In the genomic region with DNA sequence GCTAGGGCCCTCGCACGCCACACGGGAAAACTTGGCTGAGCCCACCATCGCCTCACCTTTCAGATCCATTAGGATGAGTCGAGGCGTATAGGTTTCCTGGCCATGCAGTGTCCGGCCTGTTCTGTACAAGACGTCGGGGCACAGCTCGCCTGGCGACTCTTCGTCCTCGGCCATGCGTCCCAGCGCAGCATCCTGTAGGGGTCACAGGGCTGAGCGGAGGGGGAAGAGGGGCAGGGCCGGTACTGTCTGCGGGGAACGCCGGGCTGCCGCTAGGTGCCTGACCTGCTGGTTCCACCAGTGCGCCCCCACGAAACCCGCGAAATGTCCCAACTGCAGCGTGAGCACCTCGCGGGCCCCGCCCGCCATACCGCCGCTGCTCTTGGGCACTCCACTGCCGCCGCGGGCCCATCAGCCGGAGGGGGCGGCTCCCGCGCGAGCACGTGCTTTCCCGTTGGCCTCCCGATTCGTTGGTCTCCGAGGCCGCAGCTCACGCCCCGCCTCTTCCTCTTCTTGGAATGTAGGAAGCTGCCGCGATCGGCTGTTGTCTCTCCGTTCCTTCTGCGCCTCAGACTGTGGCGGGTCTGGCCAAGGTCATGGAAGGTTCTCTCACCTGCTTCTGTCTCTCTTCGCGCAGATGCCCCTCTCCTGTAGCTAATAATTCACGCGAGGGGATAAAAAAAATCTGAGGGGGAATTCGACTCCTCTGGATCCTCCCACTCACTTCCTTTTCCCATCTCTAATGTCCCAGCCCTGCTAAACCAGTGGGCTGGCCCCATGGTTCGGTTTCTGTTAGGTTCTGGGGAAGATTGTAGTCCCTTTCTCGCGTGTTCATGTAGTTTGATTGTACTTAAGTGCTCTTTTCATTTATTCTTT, we compare ENCODE assay signal across 8 mouse cellular contexts. TPM values are rescaled to one million over a fixed set of nuclear protein-coding genes. Genes with fewer than 3 reads are reported as not detected.
DNase-seq lines count a peak whose midpoint lies in the region; ATAC-seq and TF ChIP-seq lines count a peak whose summit lies in the region.

A gene (minus strand): TSS at position 489 of the 873 bp plus-strand sequence.

- peak; percentile 86 for TF ChIP-seq POLR2A in olfactory bulb, adult 2 months (IDR thresholded peaks at IDR 0.05; ENCODE audit: insufficient read depth, low read depth, low read length)
- peak; percentile 91 for TF ChIP-seq POLR2A in thymus, adult 2 months (IDR thresholded peaks at IDR 0.05; ENCODE audit: control insufficient read depth, extremely low read depth, insufficient read depth, low read length, poor library complexity)

- peak within 1 kb of the TSS; percentile 85 for H3K4me2 ChIP-seq in forebrain, embryonic 16.5 days (ENCODE audit: low read length)
- peak within 1 kb of the TSS; percentile 86 for H3K4me2 ChIP-seq in lung, embryonic 14.5 days

- intact Hi-C loops in heart, postnatal 36 days (cut with DNase I): loop anchor here (10.0 kb wide), 1 partner anchor 251 kb away; a partner anchor contains a TSS

- H3K9ac ChIP-seq in ES-E14 (ENCODE audit: insufficient read depth, low read depth, low read length, poor library complexity, severe bottlenecking): peak within 1 kb of the TSS; percentile 94
- H3K9ac ChIP-seq in forebrain, embryonic 16.5 days (replicated peaks; ENCODE audit: low read depth, low read length): peak within 1 kb of the TSS; percentile 88
- H3K9ac ChIP-seq in lung, embryonic 14.5 days: peak within 1 kb of the TSS; percentile 71

- peak; percentile 99 for ATAC-seq in forebrain, embryonic 16.5 days
- ATAC-seq in lung, embryonic 14.5 days (ENCODE audit: insufficient read depth): peak; percentile 97

- peaks cover 0 to 5% of the 10 kb centered on the region in 2 experiments; a peak in 2 of 4 replicates for H3K4me1 ChIP-seq in ES-E14 (ENCODE audit: control insufficient read depth in 2 of 2, insufficient read depth in 2 of 2, low read length in 2 of 2, poor library complexity in 1 of 2)
- H3K4me1 ChIP-seq in forebrain, embryonic 16.5 days (replicated peaks; ENCODE audit: control insufficient read depth, insufficient read depth, low read length): peaks cover 11% of the 10 kb centered on the region
- peaks cover 8% of the 10 kb centered on the region; the same call in 1 of the 2 replicates for H3K4me1 ChIP-seq in lung, embryonic 14.5 days (ENCODE audit: insufficient read depth)
- peaks cover 5% of the 10 kb centered on the region for H3K4me1 ChIP-seq in olfactory bulb, adult 2 months (ENCODE audit: control insufficient read depth, insufficient read depth, low read length)
- peaks cover 12% of the 10 kb centered on the region; the same call in 1 of the 2 replicates for H3K4me1 ChIP-seq in thymus, adult 2 months (replicated peaks; ENCODE audit: control insufficient read depth, insufficient read depth, low read length)

- in situ Hi-C loops in ES-E14 (cut with MboI; ENCODE audit: low sequenced_read_pairs in 2 of 2, unreplicated experiment in 2 of 2): no loop called here

- H3K4me3 ChIP-seq in ES-E14 (ENCODE audit: insufficient read depth in 1 of 2, low read depth in 1 of 2, low read length in 2 of 2, poor library complexity in 1 of 2, severe bottlenecking in 1 of 2): peak within 1 kb of the TSS; percentile 84 to 87
- H3K4me3 ChIP-seq in forebrain, embryonic 16.5 days (replicated peaks; ENCODE audit: low read length): peak within 1 kb of the TSS; percentile 77
- H3K4me3 ChIP-seq in layer of hippocampus, adult 2 months: peak within 1 kb of the TSS; percentile 96
- H3K4me3 ChIP-seq in lung, embryonic 14.5 days (ENCODE audit: low read depth, low read length): peak within 1 kb of the TSS; percentile 68
- H3K4me3 ChIP-seq in olfactory bulb, adult 2 months (ENCODE audit: insufficient read depth, low read depth, low read length): peak within 1 kb of the TSS; percentile 59
- peak within 1 kb of the TSS; percentile 71 for H3K4me3 ChIP-seq in thymus, adult 2 months (ENCODE audit: control insufficient read depth, insufficient read depth, low read length)

- peak; percentile 90 for DNase-seq in ES-E14 (ENCODE audit: low read depth, low spot score)
- DNase-seq in cerebellum, adult 11-12 months: peak; percentile 91
- DNase-seq in heart, postnatal 36 days: peak; percentile 89 to 91
- peak; percentile 90 to 94 for DNase-seq in layer of hippocampus, adult 2 months (ENCODE audit: low spot score in 2 of 2)
- peak; percentile 96 for DNase-seq in lung, embryonic 14.5 days
- peak; percentile 94 for DNase-seq in thymus, adult 2 months

- H3K9me3 ChIP-seq in ES-E14 (ENCODE audit: control insufficient read depth, insufficient read depth, low read depth, low read length): no peaks in the 10 kb centered on the region
- H3K9me3 ChIP-seq in forebrain, embryonic 16.5 days (ENCODE audit: control insufficient read depth, low read length): no peaks in the 10 kb centered on the region
- no peaks in the 10 kb centered on the region for H3K9me3 ChIP-seq in lung, embryonic 14.5 days (ENCODE audit: low read depth, low read length)

- TF ChIP-seq CTCF in layer of hippocampus, adult 2 months (conservative IDR thresholded peaks at IDR 0.05): peak; percentile 37
- TF ChIP-seq CTCF in lung, embryonic 14.5 days (IDR thresholded peaks at IDR 0.05; ENCODE audit: low read depth): peak; percentile 33
- TF ChIP-seq CTCF in olfactory bulb, adult 2 months (IDR thresholded peaks at IDR 0.05; ENCODE audit: insufficient read depth, low read depth, low read length): no peak
- peak; percentile 56; the same call in 1 of the 2 replicates for TF ChIP-seq CTCF in thymus, adult 2 months (IDR thresholded peaks at IDR 0.05; ENCODE audit: borderline replicate concordance, control insufficient read depth, extremely low read depth, insufficient read depth, low read length, poor library complexity)

- no peaks in the 10 kb centered on the region for H3K27me3 ChIP-seq in forebrain, embryonic 16.5 days (replicated peaks; ENCODE audit: control insufficient read depth, insufficient read depth, low read length)
- H3K27me3 ChIP-seq in lung, embryonic 14.5 days (ENCODE audit: insufficient read depth, low read length): no peaks in the 10 kb centered on the region
- no peaks in the 10 kb centered on the region for H3K27me3 ChIP-seq in thymus, adult 2 months (ENCODE audit: control insufficient read depth, insufficient read depth, low read length)

- H3K36me3 ChIP-seq in ES-E14 (ENCODE audit: control insufficient read depth, insufficient read depth, low read length, poor library complexity, severe bottlenecking): peaks cover 38% of the 10 kb centered on the region
- H3K36me3 ChIP-seq in forebrain, embryonic 16.5 days (ENCODE audit: control insufficient read depth, insufficient read depth): peaks cover 14% of the 10 kb centered on the region
- H3K36me3 ChIP-seq in lung, embryonic 14.5 days (ENCODE audit: insufficient read depth): peaks cover 39% of the 10 kb centered on the region
- peaks cover 12% of the 10 kb centered on the region for H3K36me3 ChIP-seq in thymus, adult 2 months (ENCODE audit: control insufficient read depth, insufficient read depth, low read length)

- WGBS in forebrain, embryonic 16.5 days: 0% methylated on average over 62 of the region's 62 CpGs
- WGBS in lung, embryonic 14.5 days: under 1% methylated on average over 61 of the region's 62 CpGs
- WGBS in olfactory bulb, adult 2 months: under 1% methylated on average over 62 of the region's 62 CpGs
- whole genome bisulfite sequencing in thymus, adult 2 months: under 1% methylated on average over 62 of the region's 62 CpGs

- peak within 1 kb of the TSS; percentile 64 for H3K27ac ChIP-seq in ES-E14 (ENCODE audit: insufficient read depth, low read depth, low read length, poor library complexity, severe bottlenecking)
- H3K27ac ChIP-seq in forebrain, embryonic 16.5 days (ENCODE audit: low read length): peak within 1 kb of the TSS; percentile 79
- peak within 1 kb of the TSS; percentile 94 for H3K27ac ChIP-seq in layer of hippocampus, adult 2 months
- peak within 1 kb of the TSS; percentile 44 for H3K27ac ChIP-seq in lung, embryonic 14.5 days (ENCODE audit: low read depth)
- peak within 1 kb of the TSS; percentile 53 for H3K27ac ChIP-seq in olfactory bulb, adult 2 months (ENCODE audit: insufficient read depth, low read depth, low read length)
- H3K27ac ChIP-seq in thymus, adult 2 months (ENCODE audit: control insufficient read depth, insufficient read depth, low read length): peak within 1 kb of the TSS; percentile 67

TF ChIP-seq in ES-E14, 5 proteins besides CTCF, POLR2A, EP300 and RAD21:
- TF ChIP-seq CHD2 (IDR thresholded peaks at IDR 0.05; ENCODE audit: low read depth, low read length): no peak
- no peak for TF ChIP-seq ZC3H11A (IDR thresholded peaks at IDR 0.05; ENCODE audit: borderline replicate concordance, low read depth, low read length)
- no peak; the same call in 1 of the 2 replicates for TF ChIP-seq HCFC1 (IDR thresholded peaks at IDR 0.05; ENCODE audit: borderline replicate concordance, insufficient read depth, low read length)
- no peak for TF ChIP-seq ZNF384 (IDR thresholded peaks at IDR 0.05; ENCODE audit: low read depth, low read length)
- TF ChIP-seq MAFK (IDR thresholded peaks at IDR 0.05; ENCODE audit: insufficient read depth, low read depth, low read length): no peak
TF ChIP-seq in ES-E14: peak in this region for 0.

RNA-seq across cellular contexts. Expression of the gene that starts here (rescaled TPM):
- 74.5 and 78.3 TPM in 2 replicates for total RNA-seq in ES-E14 (2012; rRNA removed)
- polyA plus RNA-seq in forebrain, embryonic 16.5 days (2015; fragmentation: Nextera tagmentation; extraction: Ambion mirVana): 44.5 and 47.7 TPM in 2 replicates
- total RNA-seq in heart, postnatal 36 days (2021): 10 to 100 TPM; 14.1 to 15.7 TPM
- total RNA-seq in layer of hippocampus, adult 2 months (2021): 10 to 100 TPM; 22.5 to 25.0 TPM
- polyA plus RNA-seq in lung, embryonic 14.5 days (2014; fragmentation: Nextera tagmentation; extraction: Ambion mirVana): 47.9 and 51.4 TPM in 2 replicates
- 208 TPM in 1 of 2 replicates, not detected in the other for polyA plus RNA-seq in olfactory bulb, adult 2 months (2012; ENCODE audit: insufficient read depth, insufficient read length, low replicate concordance, missing spikeins)
- polyA plus RNA-seq in thymus, adult 2 months (2012; rRNA removed): 36.5 and 40.7 TPM in 2 replicates

Comparison
In these comparisons a context has a peak if more than half of its experiments do, and no peak if none do; other contexts are left out.
1. Peak in every context shown above with its lines: DNase-seq, ATAC-seq, H3K4me3 ChIP-seq and H3K27ac ChIP-seq.
2. H3K27ac ChIP-seq: peak in every context shown above with its lines; median percentile 94 in layer of hippocampus, adult 2 months; 79 in forebrain, embryonic 16.5 days; 67 in thymus, adult 2 months; 64 in ES-E14; 53 in olfactory bulb, adult 2 months; 44 in lung, embryonic 14.5 days.